Mouse (Mus musculus) neural tube, embryonic 15.5 days (tissue): ENCODE results near the gene Tubb5. TPM values are rescaled to one million over a fixed set of nuclear protein-coding genes. Genes with fewer than 3 reads are reported as not detected.

Experiments used
- ATAC-seq: fragments of 200-750 bp; cut with Nextera tagmentation; 2 replicates; pipeline ENCODE4 v1.8.0; 2017; ENCODE audit warnings: mild to moderate bottlenecking, moderate TSS enrichment, moderate library complexity; ENCODE audit not compliant: low FRiP score
- H3K27ac ChIP-seq: fragments of 300-500 bp; sonication (generic); replicated peaks from 2 replicates; pipeline ENCODE4 v1.5.1; 2015; ENCODE audit warnings: mild to moderate bottlenecking, inconsistent platforms
- H3K27me3 ChIP-seq: fragments of 300-500 bp; sonication (generic); replicated peaks from 2 replicates; pipeline ENCODE4 v1.6.1; 2015; ENCODE audit warnings: inconsistent platforms
- H3K36me3 ChIP-seq: fragments of 300-500 bp; sonication (generic); 2 replicates; pipeline ENCODE4 v1.6.1; 2015; ENCODE audit warnings: inconsistent platforms
- H3K4me1 ChIP-seq: fragments of 300-500 bp; sonication (generic); 2 replicates; pipeline ENCODE4 v1.6.1; 2015; ENCODE audit warnings: inconsistent platforms
- H3K4me2 ChIP-seq: fragments of 300-500 bp; sonication (generic); 2 replicates; pipeline ENCODE4 v1.6.1; 2015; ENCODE audit warnings: inconsistent platforms, mild to moderate bottlenecking, moderate library complexity
- H3K4me3 ChIP-seq: fragments of 300-500 bp; sonication (generic); replicated peaks from 2 replicates; pipeline ENCODE4 v1.5.1; 2015; ENCODE audit warnings: mild to moderate bottlenecking, inconsistent platforms
- H3K9ac ChIP-seq: fragments of 300-500 bp; sonication (generic); replicated peaks from 2 replicates; pipeline ENCODE4 v1.6.1; 2015; ENCODE audit warnings: mild to moderate bottlenecking, inconsistent platforms
- H3K9me3 ChIP-seq: fragments of 300-500 bp; sonication (generic); replicated peaks from 2 replicates; pipeline ENCODE4 v1.6.1; 2016; ENCODE audit warnings: inconsistent platforms
- WGBS: fragments of 180-500 bp; shearing (Covaris S2); methylation state at CpG from one replicate; pipeline ENCODE4 v1.1.7; 2015; ENCODE audit warnings: mixed read lengths; 5-methylcytosine and 5-hydroxymethylcytosine counted together
- polyA plus RNA-seq: library from polyadenylated mRNA; unstranded; fragments of >200 nt; fragmentation: Nextera tagmentation; extraction: Ambion mirVana; gene quantifications from 2 replicates; pipeline ENCODE4 v1.2.1, GENCODE M21; 2015

The Tubb5 gene
- polyA plus RNA-seq: 1,339 and 1,471 TPM in 2 replicates

DNA sequence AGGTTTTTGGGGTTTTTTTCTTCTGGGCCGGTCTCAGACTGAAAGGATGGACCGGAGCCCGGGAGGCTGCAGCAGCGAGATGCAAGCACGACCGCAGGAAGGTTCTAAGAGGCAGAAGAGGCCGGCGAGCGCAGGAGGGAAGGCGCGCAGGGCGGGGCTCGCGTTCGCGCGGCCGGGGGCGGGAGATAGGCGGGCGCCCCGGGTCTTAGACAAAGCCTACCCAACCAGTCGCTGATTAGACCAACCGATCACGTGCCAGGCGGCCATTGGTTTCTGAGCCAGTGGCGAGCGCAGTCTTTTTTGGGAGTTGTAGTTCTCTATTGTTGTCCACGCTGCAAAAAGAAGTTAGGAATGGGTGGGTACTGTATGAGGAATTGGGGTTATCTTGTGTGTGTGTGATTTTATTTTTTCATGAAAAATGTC, at the start of gene Tubb5:
Gene Tubb5 (minus strand): TSS at position 185 of the 423 bp plus-strand sequence.
- H3K27ac ChIP-seq: peak within 1 kb of the TSS; percentile 96
- H3K36me3 ChIP-seq: peaks cover 33% of the 10 kb centered on the region
- ATAC-seq: peak; percentile 80
- peaks cover 51% of the 10 kb centered on the region for H3K4me1 ChIP-seq
- H3K4me2 ChIP-seq: peak within 1 kb of the TSS; percentile 71
- no peaks in the 10 kb centered on the region for H3K9me3 ChIP-seq
- H3K9ac ChIP-seq: peak within 1 kb of the TSS; percentile 96
- peak within 1 kb of the TSS; percentile 70 for H3K4me3 ChIP-seq
- WGBS: under 1% methylated on average over 29 of the region's 29 CpGs
- no peaks in the 10 kb centered on the region for H3K27me3 ChIP-seq

DNA sequence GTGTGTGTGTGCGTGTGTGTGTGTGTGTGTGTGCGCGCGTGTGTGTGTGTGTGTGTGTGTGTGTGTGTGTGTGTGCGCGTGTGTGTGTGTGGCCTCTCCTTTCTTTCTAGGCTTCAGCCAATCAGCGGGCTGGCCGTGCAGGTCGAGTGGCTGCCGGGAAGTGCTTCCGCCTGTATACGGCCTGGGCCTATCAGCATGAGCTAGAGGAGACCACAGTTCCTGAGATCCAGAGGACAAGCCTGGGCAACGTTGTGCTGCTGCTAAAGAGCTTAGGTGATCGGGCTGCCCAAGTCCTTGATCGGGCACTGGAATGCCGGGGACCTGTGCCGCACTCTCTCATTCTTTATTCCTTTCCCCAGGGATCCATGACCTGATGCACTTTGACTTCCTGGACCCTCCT, 49.6 kb upstream of the Tubb5 start:
- Histone ChIP-seq H3K4me1 (no peaks in the 10 kb centered on the region), H3K4me2 (no peak overlapping the region), H3K27ac (no peak overlapping the region), H3K27me3 (no peaks in the 10 kb centered on the region), H3K9ac (no peak overlapping the region), H3K36me3 (peaks cover 93% of the 10 kb centered on the region), H3K9me3 (no peaks in the 10 kb centered on the region), H3K4me3 (no peak overlapping the region)
- ATAC-seq: no peak
- 93% methylated on average over 11 of the region's 17 CpGs for WGBS

DNA sequence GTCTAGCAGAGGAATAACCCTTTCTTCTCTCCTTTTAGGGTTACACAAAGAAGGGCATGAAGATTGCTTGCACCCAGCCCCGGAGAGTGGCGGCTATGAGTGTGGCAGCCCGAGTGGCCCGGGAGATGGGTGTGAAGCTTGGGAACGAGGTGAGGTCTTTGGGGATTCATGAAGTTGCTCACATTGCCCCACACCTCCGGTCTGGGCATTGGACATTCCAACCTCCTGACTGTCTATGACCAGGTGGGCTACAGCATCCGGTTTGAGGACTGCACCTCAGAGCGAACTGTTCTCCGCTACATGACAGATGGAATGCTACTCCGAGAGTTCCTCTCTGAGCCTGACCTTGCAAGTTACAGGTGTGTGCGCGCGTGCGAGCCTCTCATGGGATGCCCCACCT, 45.7 kb upstream of the Tubb5 start:
- H3K4me1 ChIP-seq: peaks cover 15% of the 10 kb centered on the region
- no peaks in the 10 kb centered on the region for H3K27me3 ChIP-seq
- no peak overlapping the region for H3K4me3 ChIP-seq
- no peak overlapping the region for H3K9ac ChIP-seq
- no peak overlapping the region for H3K27ac ChIP-seq
- no peak overlapping the region for H3K4me2 ChIP-seq
- ATAC-seq: no peak
- no peaks in the 10 kb centered on the region for H3K9me3 ChIP-seq
- peaks cover 71% of the 10 kb centered on the region for H3K36me3 ChIP-seq
- WGBS: 95% methylated on average over 14 of the region's 14 CpGs

DNA sequence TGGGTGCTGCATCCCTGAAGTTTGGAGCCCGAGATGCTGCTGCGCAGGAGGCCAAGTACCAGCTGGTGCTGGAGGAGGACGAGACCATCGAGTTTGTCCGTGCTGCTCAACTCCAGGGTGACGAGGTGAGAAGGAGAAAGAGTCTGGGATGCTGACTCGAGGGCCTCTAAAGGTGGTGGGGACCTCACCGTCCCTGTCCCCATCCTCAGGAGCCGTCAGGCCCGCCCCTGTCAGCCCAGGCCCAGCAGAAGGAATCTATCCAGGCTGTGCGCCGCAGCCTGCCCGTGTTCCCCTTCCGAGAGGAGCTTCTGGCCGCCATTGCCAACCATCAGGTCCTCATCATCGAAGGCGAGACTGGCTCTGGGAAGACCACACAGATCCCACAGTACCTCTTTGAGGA, 44.8 kb upstream of the Tubb5 start:
- H3K4me3 ChIP-seq: no peak overlapping the region
- 94% methylated on average over 17 of the region's 17 CpGs for WGBS
- no peak overlapping the region for H3K4me2 ChIP-seq
- H3K27ac ChIP-seq: no peak overlapping the region
- H3K4me1 ChIP-seq: peaks cover 15% of the 10 kb centered on the region
- H3K9ac ChIP-seq: no peak overlapping the region
- H3K9me3 ChIP-seq: no peaks in the 10 kb centered on the region
- ATAC-seq: no peak
- H3K36me3 ChIP-seq: peaks cover 62% of the 10 kb centered on the region
- no peaks in the 10 kb centered on the region for H3K27me3 ChIP-seq

DNA sequence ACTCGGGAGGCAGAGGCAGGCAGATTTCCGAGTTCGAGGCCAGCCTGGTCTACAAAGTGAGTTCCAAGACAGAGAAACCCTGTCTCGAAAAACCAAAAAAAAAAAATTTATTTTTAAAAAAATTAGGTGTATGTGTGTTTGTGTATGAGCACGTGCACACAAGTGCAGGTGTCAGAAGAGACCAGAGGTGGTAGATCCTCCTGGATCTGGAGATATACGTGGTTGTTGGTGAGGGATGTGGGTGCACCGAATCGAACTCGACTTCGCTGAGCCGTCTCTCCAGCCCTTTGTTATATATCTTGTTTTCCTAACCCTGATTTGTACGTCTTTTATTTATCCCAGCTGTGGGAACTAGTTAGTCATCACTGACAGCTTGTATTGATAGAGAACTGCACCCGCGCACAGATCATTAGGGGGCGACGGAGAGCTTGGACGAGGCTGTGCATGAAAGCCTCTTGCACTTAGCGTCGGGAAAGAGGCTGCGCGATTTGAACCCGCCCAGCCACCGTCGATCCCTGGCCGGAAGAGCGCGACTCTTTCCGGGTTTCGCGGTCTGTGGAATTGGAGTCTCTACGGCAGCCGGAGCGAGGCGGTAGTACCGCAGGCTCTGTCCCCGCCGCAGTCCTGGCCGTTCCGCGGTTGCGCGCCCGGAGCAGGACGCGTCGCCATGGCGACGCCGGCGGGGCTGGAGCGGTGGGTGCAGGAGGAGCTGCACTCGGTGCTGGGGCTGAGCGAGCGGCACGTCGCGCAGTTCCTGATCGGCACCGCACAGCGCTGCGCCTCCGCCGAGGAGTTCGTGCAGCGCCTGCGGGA, 41.3 kb upstream of the Tubb5 start, which contains the start of gene Dhx16:
Gene Dhx16 (plus strand): TSS at position 575 of the 813 bp plus-strand sequence.
- no peaks in the 10 kb centered on the region for H3K27me3 ChIP-seq
- H3K27ac ChIP-seq: peak within 1 kb of the TSS; percentile 79
- peak within 1 kb of the TSS; percentile 80 for H3K4me2 ChIP-seq
- ATAC-seq: peak; percentile 91
- 6% methylated on average over 66 of the region's 66 CpGs for WGBS
- peak within 1 kb of the TSS; percentile 95 for H3K4me3 ChIP-seq
- no peaks in the 10 kb centered on the region for H3K9me3 ChIP-seq
- peaks cover 19% of the 10 kb centered on the region for H3K4me1 ChIP-seq
- peak within 1 kb of the TSS; percentile 89 for H3K9ac ChIP-seq
- H3K36me3 ChIP-seq: peaks cover 52% of the 10 kb centered on the region

DNA sequence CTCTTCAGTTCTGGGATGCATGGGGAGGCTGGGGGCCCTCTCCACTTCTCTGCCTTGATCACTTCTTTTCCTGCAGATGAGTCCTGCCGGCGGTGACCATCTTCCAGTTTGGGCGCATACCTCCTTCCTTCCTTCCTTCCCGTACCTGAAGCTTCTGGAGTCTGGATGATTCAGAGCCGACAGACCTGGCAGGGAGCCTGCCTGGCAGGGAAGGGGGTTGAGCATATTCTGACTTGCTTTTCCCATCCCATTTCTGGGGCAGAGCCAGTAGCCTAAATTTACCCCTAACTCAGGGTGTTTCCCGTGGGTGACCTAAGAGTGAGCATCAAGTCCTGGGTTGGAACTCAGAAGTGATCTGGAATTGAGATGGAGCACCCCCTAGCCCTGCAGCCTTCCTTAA, 36.6 kb upstream of the Tubb5 start:
- no peak overlapping the region for H3K27ac ChIP-seq
- 88% methylated on average over 6 of the region's 6 CpGs for WGBS
- H3K9ac ChIP-seq: 0 out of 2 replicates have a peak overlapping the region, but pooled peaks have one; percentile 20
- no peaks in the 10 kb centered on the region for H3K27me3 ChIP-seq
- peaks cover 26% of the 10 kb centered on the region for H3K36me3 ChIP-seq
- H3K9me3 ChIP-seq: no peaks in the 10 kb centered on the region
- no peak overlapping the region for H3K4me2 ChIP-seq
- H3K4me3 ChIP-seq: no peak overlapping the region
- ATAC-seq: no peak
- H3K4me1 ChIP-seq: peaks cover 46% of the 10 kb centered on the region

DNA sequence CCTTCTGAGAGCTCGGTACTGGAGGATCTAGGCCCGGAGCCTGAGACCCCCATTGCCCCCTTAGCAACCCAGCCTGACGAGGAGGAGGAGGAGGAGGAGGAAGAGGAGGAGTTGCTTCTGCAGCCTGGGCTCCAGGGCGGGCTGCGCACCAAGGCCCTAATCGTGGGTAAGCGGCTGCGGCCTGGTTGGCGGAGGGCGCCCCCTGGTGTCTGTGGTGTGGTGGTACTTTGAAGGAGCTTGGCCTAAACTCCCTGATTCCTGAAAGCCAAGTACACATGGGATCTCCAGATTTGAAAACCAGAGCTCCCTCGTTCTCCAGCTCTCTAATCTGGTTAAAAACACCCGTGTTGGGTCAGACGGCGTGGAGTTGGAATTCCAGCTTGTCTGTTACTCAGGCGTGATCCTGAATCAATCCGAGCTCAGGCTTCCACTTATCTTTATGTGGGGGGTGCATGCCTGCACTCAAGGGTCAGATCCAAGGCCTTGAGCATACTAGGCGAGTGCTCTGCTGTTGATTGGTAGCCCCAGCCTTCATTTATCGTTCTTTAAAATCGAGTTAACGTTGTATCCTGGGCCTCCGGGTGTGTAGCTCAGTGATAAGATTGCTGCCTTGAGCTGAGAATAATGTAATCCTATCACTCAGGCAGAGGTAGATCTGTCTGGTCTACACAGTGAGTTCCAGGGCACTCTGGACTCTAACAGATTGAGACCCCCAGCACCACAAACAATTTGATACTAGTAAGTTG, 35.8 kb upstream of the Tubb5 start:
- Histone ChIP-seq H3K27ac (no peak overlapping the region), H3K4me1 (peaks cover 53% of the 10 kb centered on the region), H3K4me3 (no peak overlapping the region), H3K27me3 (no peaks in the 10 kb centered on the region), H3K4me2 (peak overlapping the region; percentile 33), H3K9me3 (no peaks in the 10 kb centered on the region), H3K9ac (peak overlapping the region; percentile 20; the same call in 1 of the 2 replicates), H3K36me3 (peaks cover 26% of the 10 kb centered on the region)
- 33% methylated on average over 21 of the region's 21 CpGs for WGBS
- no peak for ATAC-seq

DNA sequence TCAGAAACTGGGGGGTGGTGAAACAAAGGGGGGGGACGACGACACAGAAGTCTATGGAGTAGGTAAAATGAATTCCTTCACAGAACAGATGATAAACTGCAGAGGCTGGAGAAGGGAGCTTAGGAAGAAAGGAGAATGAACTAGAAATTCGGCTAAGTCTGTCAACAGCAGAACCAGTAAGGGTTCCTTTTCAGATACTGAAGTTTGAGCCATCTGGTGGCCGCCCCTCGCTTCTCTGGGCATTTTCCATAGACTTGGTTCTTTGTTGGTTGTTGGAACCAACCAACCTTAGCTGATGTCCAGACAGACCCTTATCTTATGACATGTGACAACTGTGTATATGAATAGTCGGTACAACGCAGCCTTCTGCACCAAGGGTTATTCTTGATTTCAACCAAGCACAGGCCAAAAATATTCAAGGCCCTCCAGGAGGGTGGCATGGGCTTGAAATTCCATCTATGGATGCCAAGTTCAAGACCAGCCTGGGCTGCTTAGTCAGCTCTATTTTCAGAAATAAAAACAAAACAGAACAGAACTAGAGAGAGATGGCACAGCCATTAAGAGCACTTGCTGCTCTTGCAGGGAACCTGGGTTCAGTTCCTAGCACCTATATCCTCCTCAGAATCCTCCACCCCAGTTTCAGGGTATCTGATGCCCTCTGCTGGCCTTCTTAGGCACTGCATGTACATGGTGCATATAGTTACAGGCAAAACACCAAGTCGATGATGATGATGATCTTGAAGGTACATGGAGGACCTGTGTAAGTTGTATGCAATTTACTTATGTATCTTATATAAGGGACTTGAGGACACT, 33.0 kb upstream of the Tubb5 start:
- H3K4me1 ChIP-seq: peaks cover 76% of the 10 kb centered on the region
- ATAC-seq: no peak

DNA sequence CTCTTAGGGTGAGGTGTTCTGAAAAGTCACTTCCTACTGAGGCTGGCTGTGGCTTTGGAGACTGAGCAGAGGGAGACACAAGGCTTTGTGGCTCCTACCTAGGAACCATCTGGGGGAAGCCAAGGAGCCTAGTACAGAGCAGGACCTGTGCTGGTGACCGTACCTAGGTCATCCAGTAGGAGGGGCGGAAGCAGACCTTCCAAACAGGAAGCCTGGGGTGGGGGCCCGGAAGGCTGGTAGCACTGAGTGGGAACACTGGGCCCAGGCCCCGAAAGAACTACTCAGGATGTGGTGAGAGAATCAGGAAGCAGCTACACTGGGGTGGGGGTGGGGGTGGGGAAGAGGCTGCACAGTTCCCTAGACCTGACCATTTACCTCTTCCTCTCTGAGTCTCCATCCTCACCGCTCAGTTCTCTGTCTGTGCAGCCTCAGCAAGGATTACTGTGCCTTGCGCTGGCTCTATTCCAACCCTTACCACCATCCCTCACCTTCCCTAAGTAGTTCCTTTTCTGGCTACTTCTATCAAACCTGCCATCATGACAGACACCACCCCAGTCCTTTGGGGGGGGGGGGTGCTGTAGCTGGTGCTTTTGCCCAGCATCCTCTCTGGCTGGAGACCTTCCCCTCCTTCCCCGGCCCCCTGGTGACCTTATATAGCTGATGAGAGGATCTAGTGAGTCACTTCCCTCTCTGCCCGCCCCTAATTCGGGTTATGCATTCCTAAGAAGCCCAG, 32.2 kb upstream of the Tubb5 start:
- Histone ChIP-seq H3K27ac (peak overlapping the region; percentile 95), H3K9me3 (no peaks in the 10 kb centered on the region), H3K4me3 (peak overlapping the region; percentile 66), H3K4me2 (peak overlapping the region; percentile 90), H3K36me3 (peaks cover 14% of the 10 kb centered on the region), H3K4me1 (peaks cover 78% of the 10 kb centered on the region), H3K27me3 (no peaks in the 10 kb centered on the region), H3K9ac (peak overlapping the region; percentile 44)
- 66% methylated on average over 9 of the region's 9 CpGs for WGBS
- no peak for ATAC-seq

More for the DNA sequence above, 33.0 kb upstream of the Tubb5 start:
- H3K4me2 ChIP-seq: peak overlapping the region; percentile 90
- H3K36me3 ChIP-seq: peaks cover 18% of the 10 kb centered on the region
- H3K9me3 ChIP-seq: no peaks in the 10 kb centered on the region
- 0 out of 2 replicates have a peak overlapping the region, but pooled peaks have one; percentile 44 for H3K9ac ChIP-seq
- H3K27ac ChIP-seq: peak overlapping the region; percentile 95; the same call in 1 of the 2 replicates
- 90% methylated on average over 8 of the region's 8 CpGs for WGBS
- no peaks in the 10 kb centered on the region for H3K27me3 ChIP-seq
- H3K4me3 ChIP-seq: peak overlapping the region; percentile 66

DNA sequence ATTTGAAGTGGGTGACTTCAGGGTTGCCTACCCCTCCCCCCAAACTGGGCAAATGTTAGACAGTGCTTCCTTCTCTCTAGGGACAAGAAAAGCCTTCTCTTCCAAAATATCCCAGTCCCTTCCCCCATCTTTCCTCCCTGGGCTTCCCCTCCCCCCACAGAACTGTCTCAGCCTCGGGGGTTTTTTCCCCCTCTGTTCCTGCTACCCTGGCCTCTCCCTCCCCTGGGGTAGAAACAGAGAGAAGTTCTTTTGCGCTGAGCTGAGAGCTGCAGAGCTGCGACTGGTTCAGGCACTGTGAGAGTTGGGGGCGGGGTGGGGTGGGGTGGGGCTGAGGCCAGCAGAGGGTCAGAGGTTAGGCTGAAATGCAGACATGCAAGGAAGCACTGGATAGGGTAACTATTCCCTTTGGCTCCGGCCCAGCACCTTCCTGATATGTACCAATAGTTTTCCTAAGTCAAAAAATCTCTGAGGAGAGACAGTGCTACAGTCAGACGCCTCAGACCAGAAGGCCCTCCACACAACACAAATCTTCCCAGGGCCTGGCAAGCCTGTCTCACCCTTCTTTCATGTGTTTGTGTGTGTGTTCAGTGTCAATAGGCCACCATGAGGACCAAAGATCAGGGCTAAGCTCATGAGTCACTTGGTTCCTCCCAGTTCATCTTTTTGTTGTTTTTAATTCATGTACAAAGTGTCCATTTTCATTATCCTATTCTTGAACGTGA, 31.4 kb upstream of the Tubb5 start:
- H3K36me3 ChIP-seq: peaks cover 6% of the 10 kb centered on the region
- peak overlapping the region; percentile 90 for H3K4me2 ChIP-seq
- H3K4me1 ChIP-seq: peaks cover 83% of the 10 kb centered on the region
- ATAC-seq: no peak
- H3K27me3 ChIP-seq: no peaks in the 10 kb centered on the region
- H3K9ac ChIP-seq: peak overlapping the region; percentile 81
- no peaks in the 10 kb centered on the region for H3K9me3 ChIP-seq
- 4% methylated on average over 7 of the region's 7 CpGs for WGBS
- peak overlapping the region; percentile 95 for H3K27ac ChIP-seq
- peak overlapping the region; percentile 66 for H3K4me3 ChIP-seq
